Mouse (Mus musculus) G1E (cell line): ENCODE results near the gene Dhrs3.

Source experiments
- CTCF ChIP-seq: IDR thresholded peaks from 2 replicates; pipeline ENCODE4 v1.5.1; 2012; ENCODE audit warnings: low read depth, low read length, inconsistent platforms, mixed read lengths
- GATA1 ChIP-seq: IDR thresholded peaks from 2 replicates; pipeline ENCODE4 v1.6.1; 2012; ENCODE audit warnings: borderline replicate concordance, low read length, inconsistent platforms, mixed read lengths

- no peak for TF ChIP-seq CTCF
- no peak for TF ChIP-seq GATA1
Observed at GRCm38 (mm10) chr4:144881376-144881775, 11.3 kb upstream of the Dhrs3 start.
